Mouse (Mus musculus): Measurements from ENCODE around the gene Sept4.

DNA sequence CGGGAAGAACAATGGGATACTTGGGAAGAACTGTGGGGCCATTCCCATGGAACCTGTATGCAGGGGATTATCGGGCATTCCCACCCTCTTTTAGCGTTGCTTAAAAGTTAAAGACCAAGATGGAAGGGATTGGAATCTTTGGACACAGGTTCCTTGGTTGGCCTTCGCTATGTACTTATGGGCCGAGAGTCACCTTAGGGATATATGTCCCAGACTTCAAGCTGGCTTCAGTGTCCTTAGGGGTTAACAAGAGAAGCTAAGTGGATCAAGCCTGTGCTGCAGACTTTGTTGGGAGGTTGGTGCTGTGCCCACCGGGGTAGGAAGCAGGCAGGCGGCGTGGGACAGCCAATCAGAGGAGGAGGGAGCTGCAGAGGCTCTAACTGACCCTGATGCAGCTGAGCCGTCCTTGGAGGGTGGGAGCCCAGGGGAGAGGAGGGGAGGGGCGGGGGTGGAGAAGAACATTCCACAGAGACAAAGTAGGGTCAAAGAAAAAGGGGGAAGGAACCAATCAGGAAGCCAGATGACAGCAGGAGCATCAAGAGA lies 11.9 kb downstream of the Sept4 start:
- TF ChIP-seq CTCF (IDR thresholded peaks at IDR 0.05; ENCODE audit: borderline replicate concordance, extremely low read depth, insufficient read depth, insufficient read length) (no peak), POLR2A (IDR thresholded peaks at IDR 0.05; ENCODE audit: borderline replicate concordance, extremely low read depth, insufficient read depth, insufficient read length, poor library complexity, severe bottlenecking) (no peak)

Measured in brain, embryonic 14.5 days (tissue).